Mouse (Mus musculus) liver, embryonic 11.5 days (tissue): ENCODE measurements around the gene Slc5a10. TPM values are rescaled to one million over a fixed set of nuclear protein-coding genes. Genes with fewer than 3 reads are reported as not detected.

Experiments
- ATAC-seq: fragments of 200-750 bp; cut with Nextera tagmentation; replicated peaks from 2 replicates; pipeline ENCODE4 v1.8.0; 2017; ENCODE audit warnings: moderate number of reproducible peaks, mild to moderate bottlenecking, moderate TSS enrichment, moderate library complexity; ENCODE audit not compliant: low FRiP score
- DNase-seq: peaks from one replicate; pipeline ENCODE4 v3.0.0-alpha.2; 2017; ENCODE audit warnings: low spot score
- H3K27ac ChIP-seq: fragments of 300-500 bp; sonication (generic); 2 replicates; pipeline ENCODE4 v1.5.1; 2014; ENCODE audit warnings: mild to moderate bottlenecking, low read depth, low read length, control low read depth
- H3K27me3 ChIP-seq: fragments of 300-500 bp; sonication (generic); replicated peaks from 2 replicates; pipeline ENCODE4 v1.6.1; 2014; ENCODE audit warnings: low read length, mixed read lengths; ENCODE audit not compliant: control insufficient read depth, insufficient read depth
- H3K36me3 ChIP-seq: fragments of 300-500 bp; sonication (generic); 2 replicates; pipeline ENCODE4 v1.6.1; 2014; ENCODE audit warnings: mild to moderate bottlenecking, low read length, moderate library complexity, mixed read lengths; ENCODE audit not compliant: control insufficient read depth, insufficient read depth
- H3K4me1 ChIP-seq: fragments of 300-500 bp; sonication (generic); replicated peaks from 2 replicates; pipeline ENCODE4 v1.6.1; 2014; ENCODE audit warnings: low read length, mixed read lengths; ENCODE audit not compliant: control insufficient read depth, insufficient read depth
- H3K4me2 ChIP-seq: fragments of 300-500 bp; sonication (generic); 2 replicates; pipeline ENCODE4 v1.6.1; 2014; ENCODE audit warnings: mild to moderate bottlenecking, control low read depth, moderate library complexity
- H3K4me3 ChIP-seq: fragments of 300-500 bp; sonication (generic); 2 replicates; pipeline ENCODE4 v1.5.1; 2014; ENCODE audit warnings: low read depth, low read length, control low read depth
- H3K9ac ChIP-seq: fragments of 300-500 bp; sonication (generic); 2 replicates; pipeline ENCODE4 v1.6.1; 2014; ENCODE audit warnings: low read depth, low read length, control low read depth
- H3K9me3 ChIP-seq: fragments of 300-500 bp; sonication (generic); 2 replicates; pipeline ENCODE4 v1.6.1; 2016; ENCODE audit warnings: low read length, inconsistent platforms, mixed read lengths; ENCODE audit not compliant: control insufficient read depth
- WGBS: fragments of 180-500 bp; shearing (Covaris S2); extraction: QIAGEN DNeasy Blood & Tissue Kit; methylation state at CpG from one replicate; pipeline ENCODE4 v1.1.7; 2014; 5-methylcytosine and 5-hydroxymethylcytosine counted together
- polyA plus RNA-seq: library from polyadenylated mRNA; unstranded; fragments of >200 nt; fragmentation: Nextera tagmentation; extraction: Ambion mirVana; gene quantifications from 2 replicates; pipeline ENCODE4 v1.2.1, GENCODE M21; 2014

Slc5a10 gene
- polyA plus RNA-seq, 1 experiment from 2014 or later: not detected

DNA sequence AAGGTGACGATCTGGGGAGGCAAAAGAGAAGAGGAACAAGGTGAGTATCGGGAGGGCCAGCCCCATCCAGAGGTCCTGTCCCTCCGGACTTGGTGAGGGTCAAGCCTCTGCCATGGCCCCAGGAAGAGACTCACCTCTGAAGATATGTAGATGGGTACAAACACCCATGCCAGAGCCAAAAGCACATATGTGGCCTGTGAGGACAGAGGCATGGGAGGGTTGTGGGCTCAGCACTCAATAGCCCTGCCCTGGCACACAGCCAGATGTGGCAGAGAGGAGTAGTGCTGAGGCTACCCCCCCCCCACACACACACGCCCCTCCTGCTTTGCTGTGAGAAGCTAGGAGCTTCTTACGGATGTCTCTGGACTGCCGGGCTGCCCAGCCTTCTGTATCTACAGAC lies 5.5 kb downstream of the Slc5a10 start:
- DNase-seq: no peak
- H3K27me3 ChIP-seq: no peaks in the 10 kb centered on the region; the same call in 1 of the 2 replicates
- H3K9ac ChIP-seq: no peak overlapping the region
- H3K4me2 ChIP-seq: no peak overlapping the region
- H3K27ac ChIP-seq: no peak overlapping the region
- no peaks in the 10 kb centered on the region for H3K36me3 ChIP-seq
- H3K4me3 ChIP-seq: no peak overlapping the region
- no peaks in the 10 kb centered on the region for H3K4me1 ChIP-seq
- no peaks in the 10 kb centered on the region for H3K9me3 ChIP-seq
- no peak for ATAC-seq
- 59% methylated on average over 6 of the region's 6 CpGs for WGBS

DNA sequence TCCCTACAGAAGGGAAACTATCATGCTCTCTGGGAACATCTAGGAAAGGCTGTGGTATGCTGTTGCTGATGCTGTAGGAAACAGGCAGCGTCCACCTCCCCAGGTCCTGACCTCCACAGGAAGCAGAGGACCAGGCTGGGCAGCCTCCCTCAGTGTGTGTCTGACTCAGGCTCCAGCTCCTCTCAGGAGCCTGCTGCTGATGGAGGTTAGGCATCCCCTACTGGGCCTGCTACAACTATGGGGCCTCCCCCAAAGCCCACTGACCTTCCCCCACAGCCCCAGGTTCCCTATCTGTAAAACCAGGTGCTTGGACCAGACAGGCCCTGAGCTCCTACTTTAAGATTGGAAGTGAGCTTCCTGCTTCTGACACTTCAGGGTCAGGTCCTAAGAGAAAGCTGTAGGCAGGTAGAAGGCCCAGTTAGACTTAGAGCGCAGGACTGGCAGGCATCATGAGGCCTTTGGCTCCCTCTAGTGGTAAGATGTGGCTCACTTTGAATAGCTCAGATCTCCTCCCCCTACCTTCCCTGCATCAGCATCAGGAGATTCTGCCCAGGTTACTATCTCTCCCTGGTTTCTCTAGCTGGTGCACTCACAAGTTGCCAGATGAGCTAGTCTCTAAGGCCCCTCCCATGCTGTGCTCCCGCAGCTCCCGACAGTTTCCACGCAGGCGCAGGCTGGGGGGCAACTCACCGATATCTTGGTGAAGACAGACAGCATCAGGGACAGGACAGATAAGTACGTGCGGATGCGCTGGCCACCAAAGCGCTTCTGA lies 6.1 kb downstream of the Slc5a10 start:
- H3K36me3 ChIP-seq: no peaks in the 10 kb centered on the region
- H3K27ac ChIP-seq: no peak overlapping the region
- no peak overlapping the region for H3K4me2 ChIP-seq
- no peaks in the 10 kb centered on the region; the same call in 1 of the 2 replicates for H3K27me3 ChIP-seq
- no peaks in the 10 kb centered on the region for H3K4me1 ChIP-seq
- no peak overlapping the region for H3K4me3 ChIP-seq
- H3K9me3 ChIP-seq: no peaks in the 10 kb centered on the region
- H3K9ac ChIP-seq: no peak overlapping the region
- DNase-seq (peak; percentile 52), ATAC-seq (peak; percentile 77)
- 37% methylated on average over 11 of the region's 11 CpGs for WGBS

DNA sequence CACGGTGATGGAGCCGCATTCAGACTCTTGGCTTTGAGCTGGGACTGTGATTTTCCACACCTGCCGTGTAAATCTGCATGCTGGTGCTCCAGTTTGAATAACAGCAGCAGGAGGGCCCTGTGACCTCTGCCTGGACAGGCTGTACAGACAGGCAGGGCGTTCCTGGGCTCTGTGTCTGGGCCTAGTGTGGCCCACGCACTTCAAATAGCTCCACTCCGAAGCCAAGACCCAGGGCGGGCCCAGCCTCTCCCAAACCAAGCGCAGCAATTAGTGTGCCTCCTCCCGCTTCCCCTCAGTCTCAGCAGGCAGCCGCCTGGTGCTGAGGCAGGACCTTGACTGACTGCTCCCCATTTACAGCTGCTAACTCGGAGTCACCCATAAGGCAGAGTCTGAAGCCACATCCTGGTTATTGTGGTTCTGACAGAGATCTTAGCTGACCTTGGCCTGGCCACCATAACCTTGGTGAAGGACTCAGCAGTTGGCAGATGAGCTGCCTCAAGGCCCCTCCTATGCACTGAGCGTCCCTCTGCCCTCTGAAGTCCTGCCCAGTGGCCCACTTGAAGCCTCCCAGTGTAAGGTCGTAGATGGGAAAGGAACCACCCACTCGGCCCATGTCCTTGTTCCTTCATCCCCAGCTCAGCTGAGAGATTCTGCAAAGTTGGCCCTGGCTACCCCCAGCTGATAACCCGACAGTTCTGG lies 7.3 kb downstream of the Slc5a10 start:
- H3K27ac ChIP-seq: no peak overlapping the region
- no peaks in the 10 kb centered on the region for H3K36me3 ChIP-seq
- DNase-seq (no peak), ATAC-seq (no peak)
- no peaks in the 10 kb centered on the region; the same call in 1 of the 2 replicates for H3K27me3 ChIP-seq
- H3K4me1 ChIP-seq: no peaks in the 10 kb centered on the region
- H3K4me2 ChIP-seq: no peak overlapping the region
- H3K9ac ChIP-seq: no peak overlapping the region
- no peak overlapping the region for H3K4me3 ChIP-seq
- no peaks in the 10 kb centered on the region for H3K9me3 ChIP-seq
- WGBS: 60% methylated on average over 15 of the region's 15 CpGs

DNA sequence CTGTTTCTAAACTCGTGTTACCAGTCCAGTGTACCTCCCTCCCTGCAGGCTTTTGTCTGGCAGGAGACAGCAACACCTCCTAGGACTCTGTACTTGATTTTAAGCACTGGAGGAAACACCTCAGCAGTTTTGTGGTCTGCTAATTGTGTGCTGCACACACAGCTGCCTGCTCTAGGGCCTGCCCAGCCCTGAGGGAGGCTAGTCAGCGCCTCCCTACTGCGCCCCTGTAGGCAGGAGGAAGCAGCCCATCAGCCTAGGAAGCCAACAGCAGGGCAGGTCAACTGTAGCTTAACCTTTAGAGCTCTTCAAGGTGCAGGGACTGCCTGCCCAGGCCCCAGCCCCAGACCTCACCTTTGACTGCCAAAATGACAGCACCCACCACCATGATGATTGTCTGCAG lies 11.7 kb downstream of the Slc5a10 start:
- Histone ChIP-seq H3K4me2 (no peak overlapping the region), H3K27me3 (no peaks in the 10 kb centered on the region; the same call in 1 of the 2 replicates), H3K9me3 (no peaks in the 10 kb centered on the region), H3K4me3 (no peak overlapping the region), H3K9ac (no peak overlapping the region), H3K36me3 (no peaks in the 10 kb centered on the region), H3K4me1 (no peaks in the 10 kb centered on the region), H3K27ac (no peak overlapping the region)
- DNase-seq (no peak), ATAC-seq (no peak)
- WGBS: 62% methylated on average over 3 of the region's 3 CpGs

DNA sequence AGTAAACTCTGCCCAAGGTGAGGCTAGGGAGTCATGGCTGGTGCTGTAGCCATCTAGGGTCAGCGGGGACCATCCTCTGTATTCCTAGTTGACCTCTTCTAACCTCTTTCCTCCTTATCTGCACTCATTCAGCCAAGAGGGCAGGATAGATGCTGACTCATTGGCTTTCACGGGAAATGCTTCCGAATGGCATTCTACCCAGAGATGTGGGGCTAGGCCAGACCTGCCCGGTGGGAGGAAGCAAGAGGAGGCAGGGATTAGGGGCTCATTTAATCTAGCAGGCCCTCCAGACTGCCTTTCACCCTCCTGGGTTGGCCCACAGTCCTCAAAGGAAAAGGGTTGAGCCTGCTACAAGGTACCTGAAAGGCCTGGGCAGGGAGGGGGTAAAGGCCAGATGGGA lies 14.4 kb downstream of the Slc5a10 start:
- Histone ChIP-seq H3K4me1 (no peaks in the 10 kb centered on the region), H3K9me3 (no peaks in the 10 kb centered on the region), H3K27me3 (no peaks in the 10 kb centered on the region; the same call in 1 of the 2 replicates), H3K4me2 (no peak overlapping the region), H3K9ac (no peak overlapping the region), H3K4me3 (no peak overlapping the region), H3K36me3 (no peaks in the 10 kb centered on the region), H3K27ac (no peak overlapping the region)
- 46% methylated on average over 4 of the region's 4 CpGs for WGBS
- ATAC-seq: no peak
- DNase-seq: no peak

DNA sequence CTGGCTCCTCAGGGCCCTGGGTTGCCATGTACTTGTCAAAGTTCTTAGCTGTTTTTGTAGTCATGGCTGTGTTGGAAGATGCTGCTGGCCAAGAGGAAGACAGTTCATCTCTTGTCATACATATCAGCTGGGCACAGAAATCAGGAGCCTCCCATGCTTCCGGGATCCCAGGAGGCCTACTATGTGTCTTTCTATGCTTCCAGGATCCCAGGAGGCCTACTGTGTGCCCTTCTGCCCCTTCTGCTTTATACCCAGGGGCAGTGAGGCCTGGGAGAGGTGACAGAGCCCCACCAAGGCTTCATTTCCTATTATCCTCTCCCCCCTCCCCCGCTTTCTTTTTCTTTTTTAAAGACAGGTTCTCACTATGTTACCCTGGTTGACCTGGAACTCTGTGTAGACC lies 15.0 kb downstream of the Slc5a10 start:
- H3K27me3 ChIP-seq: no peaks in the 10 kb centered on the region; the same call in 1 of the 2 replicates
- H3K27ac ChIP-seq: no peak overlapping the region
- no peak overlapping the region for H3K4me2 ChIP-seq
- ATAC-seq (no peak), DNase-seq (no peak)
- no peaks in the 10 kb centered on the region for H3K4me1 ChIP-seq
- H3K4me3 ChIP-seq: no peak overlapping the region
- H3K36me3 ChIP-seq: no peaks in the 10 kb centered on the region
- no peak overlapping the region for H3K9ac ChIP-seq
- H3K9me3 ChIP-seq: no peaks in the 10 kb centered on the region
- 77% methylated on average over 2 of the region's 2 CpGs for WGBS

DNA sequence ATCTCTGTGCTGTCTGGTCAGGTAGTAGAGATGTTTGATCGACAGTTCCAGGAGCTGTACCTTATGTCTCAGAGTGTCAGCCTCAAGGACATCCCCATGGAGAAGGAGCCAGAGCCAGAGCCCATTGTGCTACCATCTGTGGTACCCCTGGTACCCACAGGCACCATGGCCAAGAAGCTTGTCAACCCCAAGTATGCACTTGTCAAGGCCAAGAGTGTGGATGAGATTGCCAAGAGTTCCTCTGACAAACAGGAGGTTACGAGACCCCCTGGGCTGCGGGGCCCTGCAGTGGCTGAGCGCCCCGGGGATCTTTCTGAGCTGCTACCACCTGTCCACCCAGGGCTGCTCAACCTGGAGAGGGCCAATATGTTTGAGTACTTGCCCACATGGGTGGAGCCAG lies 18.1 kb downstream of the Slc5a10 start:
- ATAC-seq (no peak), DNase-seq (no peak)
- Histone ChIP-seq H3K27ac (no peak overlapping the region), H3K27me3 (no peaks in the 10 kb centered on the region), H3K9ac (no peak overlapping the region), H3K36me3 (no peaks in the 10 kb centered on the region), H3K4me1 (no peaks in the 10 kb centered on the region), H3K9me3 (no peaks in the 10 kb centered on the region), H3K4me2 (no peak overlapping the region), H3K4me3 (no peak overlapping the region)
- WGBS: 95% methylated on average over 5 of the region's 5 CpGs

DNA sequence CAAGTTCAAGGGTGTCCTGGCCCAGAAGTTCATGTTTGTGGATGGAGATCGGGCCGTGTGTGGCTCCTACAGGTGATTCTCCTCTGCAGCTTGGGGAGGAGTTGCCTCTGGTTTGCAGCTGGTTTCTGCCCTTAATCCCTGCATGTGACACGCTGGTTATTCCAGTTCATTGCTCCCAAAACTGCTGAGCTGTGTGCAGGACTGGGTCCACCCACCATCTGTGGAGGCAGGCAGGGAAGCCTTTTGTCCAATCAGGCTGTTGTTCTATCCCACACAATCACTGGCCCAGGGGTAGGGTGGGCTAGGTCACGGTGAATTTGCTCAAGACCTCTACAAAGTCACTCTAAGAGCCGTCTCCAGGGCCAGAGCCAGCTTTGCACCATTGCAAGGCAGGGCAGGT lies 18.9 kb downstream of the Slc5a10 start:
- DNase-seq: no peak
- Histone ChIP-seq H3K36me3 (no peaks in the 10 kb centered on the region), H3K4me3 (no peak overlapping the region), H3K4me2 (no peak overlapping the region), H3K27me3 (0 out of 2 replicates have a peak, but pooled peaks cover under 1% of the 10 kb centered on the region), H3K27ac (no peak overlapping the region), H3K9me3 (no peaks in the 10 kb centered on the region), H3K4me1 (no peaks in the 10 kb centered on the region), H3K9ac (no peak overlapping the region)
- ATAC-seq: no peak
- WGBS: 83% methylated on average over 5 of the region's 5 CpGs

DNA sequence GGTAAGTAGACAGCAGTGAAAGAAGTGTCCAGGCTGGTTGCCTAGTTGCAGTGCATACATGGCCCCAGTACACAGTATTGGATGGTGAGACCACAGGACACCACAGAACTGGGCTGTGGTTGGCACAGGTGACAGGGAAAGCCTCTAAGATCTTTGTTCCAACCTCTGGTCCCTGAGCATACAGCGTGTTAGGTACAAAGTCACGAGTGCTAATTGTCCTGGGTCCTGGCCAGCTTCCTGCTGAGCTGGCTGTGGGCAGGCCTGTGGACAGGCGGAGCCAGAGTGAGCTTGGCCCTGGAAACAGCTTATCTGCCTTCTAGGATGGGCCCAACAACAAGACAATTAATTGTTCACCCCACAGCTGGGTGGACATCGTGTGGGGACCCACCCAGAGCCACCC lies 20.7 kb downstream of the Slc5a10 start:
- Histone ChIP-seq H3K4me3 (no peak overlapping the region), H3K4me2 (no peak overlapping the region), H3K36me3 (no peaks in the 10 kb centered on the region), H3K9ac (no peak overlapping the region), H3K4me1 (no peaks in the 10 kb centered on the region), H3K9me3 (no peaks in the 10 kb centered on the region), H3K27ac (no peak overlapping the region), H3K27me3 (peaks cover 5% of the 10 kb centered on the region; the same call in 1 of the 2 replicates)
- DNase-seq (no peak), ATAC-seq (no peak)
- WGBS: 71% methylated on average over 4 of the region's 4 CpGs
